Mouse (Mus musculus) CH12.LX (cell line): ENCODE data around the gene Spag7. TPM values are rescaled to one million over a fixed set of nuclear protein-coding genes. Genes with fewer than 3 reads are reported as not detected.

Source experiments
- DNase-seq: peaks from one replicate; pipeline ENCODE4 v3.0.0-alpha.2; 2013; ENCODE audit errors: extremely low read depth
- H3K27ac ChIP-seq: 2 replicates; pipeline ENCODE4 v1.5.1; 2012; ENCODE audit warnings: low read depth, mild to moderate bottlenecking, control low read depth, moderate library complexity; ENCODE audit not compliant: insufficient read depth
- H3K27me3 ChIP-seq: replicated peaks from 2 replicates; pipeline ENCODE3; 2012; ENCODE audit warnings: inconsistent platforms
- H3K36me3 ChIP-seq, 2 experiments: replicated peaks in 1 of 2; 2 replicates each; pipeline versions ENCODE3 to v1.6.1; 2012; ENCODE audit warnings: inconsistent platforms in 1 of 2, low read length in 1 of 2, mild to moderate bottlenecking in 1 of 2, mixed read lengths in 1 of 2, moderate library complexity in 1 of 2; ENCODE audit not compliant: control insufficient read depth in 1 of 2, insufficient read depth in 1 of 2
- H3K4me1 ChIP-seq, 2 experiments: 2 replicates each; pipeline ENCODE4 v1.6.1; 2012; ENCODE audit warnings: inconsistent platforms in 1 of 2, moderate library complexity in 1 of 2; ENCODE audit not compliant: insufficient read depth in 2 of 2, control insufficient read depth in 1 of 2
- H3K4me2 ChIP-seq: 2 replicates; pipeline ENCODE4 v1.6.1; 2012; ENCODE audit warnings: low read depth, mild to moderate bottlenecking, control low read depth; ENCODE audit not compliant: poor library complexity, insufficient read depth, severe bottlenecking
- H3K4me3 ChIP-seq, 3 experiments: fragments of 150-350 bp in 1 of 3; sonication (generic) in 1 of 3; replicated peaks in 1 of 3; 2 replicates each; pipeline versions ENCODE3 to v1.5.1; 2011 to 2012; ENCODE audit warnings: low read depth in 2 of 3, low read length in 2 of 3, mild to moderate bottlenecking in 2 of 3, moderate library complexity in 2 of 3, control low read depth in 1 of 3, improper control_type of control experiment in 1 of 3, inconsistent platforms in 1 of 3, mixed read lengths in 1 of 3; ENCODE audit not compliant: poor library complexity in 1 of 3
- H3K79me2 ChIP-seq: replicated peaks from 2 replicates; pipeline ENCODE4 v1.6.1; 2012; ENCODE audit warnings: mild to moderate bottlenecking, moderate library complexity; ENCODE audit not compliant: control insufficient read depth, poor library complexity, insufficient read depth, severe bottlenecking; ENCODE audit errors: extremely low read depth
- H3K9ac ChIP-seq: 2 replicates; pipeline ENCODE4 v1.6.1; 2012; ENCODE audit warnings: low read depth, mild to moderate bottlenecking, control low read depth, moderate library complexity; ENCODE audit not compliant: insufficient read depth
- H3K9me3 ChIP-seq: replicated peaks from 2 replicates; pipeline ENCODE3; 2012; ENCODE audit warnings: low read length, inconsistent platforms, mixed read lengths
- BHLHE40 ChIP-seq: IDR thresholded peaks from 2 replicates; pipeline ENCODE4 v1.6.1; 2011; ENCODE audit warnings: mild to moderate bottlenecking, low read depth, low read length, improper control_type of control experiment
- CHD1 ChIP-seq: IDR thresholded peaks from 2 replicates; pipeline ENCODE4 v1.6.1; 2012; ENCODE audit warnings: low read depth, low read length, improper control_type of control experiment, inconsistent platforms
- CHD2 ChIP-seq: IDR thresholded peaks from 2 replicates; pipeline ENCODE4 v1.6.1; 2011; ENCODE audit warnings: low read length, improper control_type of control experiment
- E2F4 ChIP-seq: IDR thresholded peaks from 2 replicates; pipeline ENCODE4 v1.6.1; 2011; ENCODE audit warnings: low read depth, low read length, improper control_type of control experiment; ENCODE audit not compliant: insufficient replicate concordance
- EP300 ChIP-seq: IDR thresholded peaks from 2 replicates; pipeline ENCODE4 v1.6.1; 2011; ENCODE audit warnings: low read length, improper control_type of control experiment
- JUN ChIP-seq: IDR thresholded peaks from 2 replicates; pipeline ENCODE4 v1.6.1; 2011; ENCODE audit warnings: low read depth, mild to moderate bottlenecking, low read length, improper control_type of control experiment, moderate library complexity; ENCODE audit not compliant: insufficient read depth
- JUND ChIP-seq: conservative IDR thresholded peaks from 2 replicates; pipeline ENCODE4 v1.6.1; 2011; ENCODE audit warnings: low read depth, low read length, improper control_type of control experiment
- MAX ChIP-seq: IDR thresholded peaks from 2 replicates; pipeline ENCODE4 v1.6.1; 2011; ENCODE audit warnings: low read length, improper control_type of control experiment
- MAZ ChIP-seq: IDR thresholded peaks from 2 replicates; pipeline ENCODE4 v1.6.1; 2012; ENCODE audit warnings: low read depth, mild to moderate bottlenecking, inconsistent platforms, low read length, improper control_type of control experiment, moderate library complexity
- MEF2A ChIP-seq: IDR thresholded peaks from 2 replicates; pipeline ENCODE4 v1.6.1; 2014; ENCODE audit warnings: low read depth, mild to moderate bottlenecking, inconsistent platforms, low read length, improper control_type of control experiment, borderline replicate concordance
- MXI1 ChIP-seq: IDR thresholded peaks from 2 replicates; pipeline ENCODE4 v1.6.1; 2011; ENCODE audit warnings: mild to moderate bottlenecking, low read depth, low read length, improper control_type of control experiment
- NELFE ChIP-seq: IDR thresholded peaks from 2 replicates; pipeline ENCODE4 v1.6.1; 2011; ENCODE audit warnings: low read depth, low read length, improper control_type of control experiment
- PAX5 ChIP-seq: IDR thresholded peaks from 2 replicates; pipeline ENCODE4 v1.6.1; 2012; ENCODE audit warnings: low read length, inconsistent platforms, mixed read lengths
- POLR2A ChIP-seq: IDR thresholded peaks from 2 replicates; pipeline ENCODE4 v1.6.1; 2011; ENCODE audit warnings: low read depth, mild to moderate bottlenecking, improper control_type of control experiment, low read length
- POLR2AphosphoS2 ChIP-seq: IDR thresholded peaks from 2 replicates; pipeline ENCODE4 v1.6.1; 2011; ENCODE audit warnings: low read depth, low read length, improper control_type of control experiment
- RAD21 ChIP-seq: IDR thresholded peaks from 2 replicates; pipeline ENCODE4 v1.6.1; 2011; ENCODE audit warnings: low read depth, mild to moderate bottlenecking, low read length, improper control_type of control experiment, moderate library complexity
- USF1 ChIP-seq: IDR thresholded peaks from 2 replicates; pipeline ENCODE4 v1.6.1; 2014; ENCODE audit warnings: low read depth, mild to moderate bottlenecking, inconsistent platforms, low read length, improper control_type of control experiment
- ZKSCAN1 ChIP-seq: IDR thresholded peaks from 2 replicates; pipeline ENCODE4 v1.6.1; 2012; ENCODE audit warnings: low read depth, inconsistent platforms, low read length, improper control_type of control experiment, borderline replicate concordance
- ZNF384 ChIP-seq: IDR thresholded peaks from 2 replicates; pipeline ENCODE4 v1.6.1; 2012; ENCODE audit warnings: low read depth, low read length, improper control_type of control experiment, inconsistent platforms
- dilution Hi-C: fragments of 300-500 bp; cut with MboI; formaldehyde crosslinking; loops from 2 replicates; pipeline ENCODE4 v1.14.3; 2020; ENCODE audit warnings: low sequenced_read_pairs; ENCODE audit not compliant: extremely low pct_unique_long_range_greater_than_20kb, extremely low pct_ligation_motif_present
- in situ Hi-C: fragments of 300-500 bp; cut with MboI; formaldehyde crosslinking; loops from 3 replicates; pipeline ENCODE4 v1.14.3; 2019; ENCODE audit warnings: low sequenced_read_pairs, low pct_ligation_motif_present, low pct_unique_long_range_greater_than_20kb, mixed read lengths
- polyA plus RNA-seq: library from polyadenylated mRNA; unstranded; fragments of >175 nt; gene quantifications from 2 replicates; pipeline ENCODE4 v1.2.1, GENCODE M21; 2012; ENCODE audit warnings: low read depth; ENCODE audit not compliant: insufficient read length
- total RNA-seq, 2 experiments: library from RNA; depleted of rRNA; stranded (reverse); fragments of 300-350 nt in 1 of 2; fragments of >200 nt in 1 of 2; gene quantifications; 2 replicates each; pipeline ENCODE4 v1.2.3; 2012 to 2014

Gene Spag7
- total and polyA plus RNA-seq, 3 experiments, result 93.5 to 120 (median 105) TPM

DNA sequence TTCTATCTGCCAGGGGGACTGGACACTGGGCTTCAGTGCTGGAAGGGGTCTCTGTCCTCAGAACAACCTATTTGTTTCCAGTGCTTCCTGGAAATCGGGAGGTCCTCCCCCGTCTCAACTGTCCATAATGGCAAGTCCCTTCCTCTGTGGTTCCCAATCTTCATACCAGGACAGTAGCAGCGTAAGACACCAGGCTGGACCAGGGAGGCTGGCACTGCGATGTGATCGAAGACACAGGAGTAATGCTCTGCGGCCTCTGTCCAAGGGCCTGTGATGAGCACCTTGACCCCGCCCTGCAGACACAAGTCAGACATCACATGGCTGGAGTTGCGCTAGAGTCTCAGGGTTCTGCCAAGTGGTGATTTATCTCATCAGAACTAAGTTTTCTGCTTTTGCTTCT is 10.1 kb upstream of the Spag7 start:
- in situ Hi-C loops (no loop called here), dilution Hi-C loops (no loop called here)
- H3K79me2 ChIP-seq, result no peaks in the 10 kb centered on the region
- no peak overlapping the region for H3K4me2 ChIP-seq
- peaks cover 66 to 92% of the 10 kb centered on the region in 2 experiments for H3K36me3 ChIP-seq
- H3K9me3 ChIP-seq, result no peaks in the 10 kb centered on the region
- no peak for DNase-seq
- H3K4me3 ChIP-seq, result no peak overlapping the region
- no peak overlapping the region for H3K27ac ChIP-seq
- H3K27me3 ChIP-seq, result no peaks in the 10 kb centered on the region
- peaks cover 0 to 55% of the 10 kb centered on the region in 2 experiments for H3K4me1 ChIP-seq
- TF ChIP-seq EP300 (no peak), MAX (no peak), JUN (no peak), RAD21 (no peak), BHLHE40 (no peak), USF1 (no peak), NELFE (no peak)
- H3K9ac ChIP-seq, result no peak overlapping the region

DNA sequence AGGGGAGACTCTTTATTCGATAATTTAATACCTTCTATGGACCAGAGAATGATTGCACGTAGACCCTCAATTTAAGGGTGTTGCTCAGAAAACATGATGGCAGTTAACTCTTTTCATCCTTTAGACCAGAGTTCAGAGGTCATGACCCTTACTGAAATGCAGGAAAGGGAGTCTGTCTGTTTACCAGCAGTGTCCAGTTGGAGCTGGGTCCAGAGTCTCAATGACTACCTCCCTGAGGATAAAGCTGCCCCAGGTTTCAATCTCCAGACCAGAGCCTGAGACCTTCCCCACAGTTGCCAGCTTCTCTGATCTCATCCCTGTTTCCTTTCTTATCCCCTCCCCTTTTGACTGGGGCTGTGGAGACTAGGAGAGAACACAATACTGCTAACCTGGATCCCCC is 9.4 kb upstream of the Spag7 start:
- no peaks in the 10 kb centered on the region for H3K79me2 ChIP-seq
- H3K36me3 ChIP-seq, result peaks cover 64 to 92% of the 10 kb centered on the region in 2 experiments
- dilution Hi-C loops, result no loop called here
- TF ChIP-seq MAZ (no peak), BHLHE40 (no peak), MEF2A (no peak), MXI1 (no peak), CHD1 (no peak), POLR2A (no peak), MAX (no peak), CHD2 (no peak), ZNF384 (no peak), E2F4 (no peak), POLR2AphosphoS2 (no peak), JUND (no peak), NELFE (no peak), USF1 (no peak), ZKSCAN1 (no peak), JUN (no peak), PAX5 (no peak)
- TF ChIP-seq, all 38 proteins: peak for 0
- H3K9ac ChIP-seq, result no peak overlapping the region
- H3K9me3 ChIP-seq, result no peaks in the 10 kb centered on the region
- in situ Hi-C loops, result no loop called here
- no peaks in the 10 kb centered on the region for H3K27me3 ChIP-seq
- no peak overlapping the region for H3K4me3 ChIP-seq
- H3K4me2 ChIP-seq, result no peak overlapping the region
- H3K4me1 ChIP-seq, result peaks cover 0 to 47% of the 10 kb centered on the region in 2 experiments
- H3K27ac ChIP-seq, result no peak overlapping the region
- no peak for DNase-seq
